Comparison of ENCODE assay signal across 23 mouse cellular contexts in genomic region chr7:133203933-133204332, GRCm38 (mm10).
"Had no signal": no experiment of that assay in that cellular context is flagged by ENCODE, and none has a peak within 500 bp of the region (broad histone marks: within the 10 kb centered on the region; RNA-seq: fewer than 3 reads in every experiment).

No protein-coding gene starts in this region.

- H3K27me3 ChIP-seq: heart, embryonic 15.5 days; hindbrain, embryonic 13.5 days; hindbrain, embryonic 15.5 days; liver, embryonic 12.5 days had no signal

- H3K36me3 ChIP-seq: heart, embryonic 13.5 days; heart, embryonic 15.5 days; hindbrain, embryonic 13.5 days; hindbrain, embryonic 15.5 days; limb, embryonic 13.5 days; limb, embryonic 15.5 days; liver, embryonic 12.5 days had no signal

- H3K4me1 ChIP-seq: liver, embryonic 12.5 days had no signal

- H3K4me3 ChIP-seq: heart, adult 2 months; heart, embryonic 13.5 days; heart, embryonic 15.5 days; hindbrain, embryonic 13.5 days; hindbrain, embryonic 15.5 days; limb, embryonic 13.5 days; limb, embryonic 15.5 days; liver, embryonic 12.5 days had no signal

- H3K4me2 ChIP-seq: heart, embryonic 11.5 days; heart, embryonic 13.5 days; heart, embryonic 15.5 days; hindbrain, embryonic 13.5 days; hindbrain, embryonic 15.5 days; limb, embryonic 13.5 days; limb, embryonic 15.5 days; liver, embryonic 12.5 days had no signal

- H3K9ac ChIP-seq: forebrain, postnatal 0 days; heart, embryonic 13.5 days; heart, embryonic 15.5 days; hindbrain, embryonic 13.5 days; hindbrain, embryonic 15.5 days; limb, embryonic 13.5 days; limb, embryonic 15.5 days; liver, embryonic 12.5 days; liver, embryonic 14.5 days had no signal

- H3K9me3 ChIP-seq: heart, embryonic 13.5 days; heart, embryonic 15.5 days; hindbrain, embryonic 13.5 days; hindbrain, embryonic 15.5 days; limb, embryonic 13.5 days; limb, embryonic 15.5 days; liver, embryonic 12.5 days had no signal

- DNase-seq: forebrain, postnatal 0 days; gastrocnemius, postnatal 14 days; gastrocnemius, postnatal 36 days; heart, adult 11 months; heart, adult 2 months; heart, postnatal 14 days; heart, postnatal 36 days; kidney, adult 11 months; kidney, adult 8-10 months; layer of hippocampus, adult 9-11 months; layer of hippocampus, postnatal 36 days; left cerebral cortex, postnatal 4 days had no signal

- H3K27ac ChIP-seq: heart, adult 2 months; heart, embryonic 13.5 days; heart, embryonic 15.5 days; hindbrain, embryonic 13.5 days; hindbrain, embryonic 15.5 days; hindbrain, postnatal 0 days; limb, embryonic 13.5 days; limb, embryonic 15.5 days; liver, embryonic 12.5 days; liver, embryonic 14.5 days had no signal

- ATAC-seq: forebrain, postnatal 0 days; hindbrain, postnatal 0 days; intestine, embryonic 16.5 days; liver, embryonic 12.5 days had no signal
